Mouse (Mus musculus): ENCODE data around the gene Ccdc153. TPM values are rescaled to one million over a fixed set of nuclear protein-coding genes. Genes with fewer than 3 reads are reported as not detected.

The Ccdc153 gene
- polyA plus RNA-seq, 1 experiment from 2014 or later, result 2.8 TPM

GRCm38 (mm10) chr9:44266478-44267226 is 26.2 kb downstream of the Ccdc153 start:
- peak overlapping the region; percentile 51; the same call in 1 of the 2 replicates for H3K4me3 ChIP-seq

GRCm38 (mm10) chr9:44267319-44268026 is 27.0 kb downstream of the Ccdc153 start:
- Histone ChIP-seq H3K9me3 (no peaks in the 10 kb centered on the region), H3K27me3 (no peaks in the 10 kb centered on the region), H3K4me3 (peak overlapping the region; percentile 51), H3K9ac (peak overlapping the region; percentile 90), H3K4me2 (peak overlapping the region; percentile 82), H3K36me3 (no peaks in the 10 kb centered on the region), H3K4me1 (peaks cover 14% of the 10 kb centered on the region), H3K27ac (peak overlapping the region; percentile 76)
- 8% methylated on average over 23 of the region's 23 CpGs for WGBS
- peak; percentile 47 for ATAC-seq (ENCODE audit: borderline replicate concordance, extremely low read depth, low FRiP score, low TSS enrichment)

More at GRCm38 (mm10) chr9:44266478-44267226, 26.2 kb downstream of the Ccdc153 start:
- H3K4me2 ChIP-seq, result peak overlapping the region; percentile 82
- no peaks in the 10 kb centered on the region for H3K27me3 ChIP-seq
- no peak for ATAC-seq (ENCODE audit: borderline replicate concordance, extremely low read depth, low FRiP score, low TSS enrichment)
- peak overlapping the region; percentile 76; the same call in 1 of the 2 replicates for H3K27ac ChIP-seq
- H3K36me3 ChIP-seq, result no peaks in the 10 kb centered on the region
- 49% methylated on average over 8 of the region's 8 CpGs for WGBS
- 0 out of 2 replicates have a peak overlapping the region, but pooled peaks have one; percentile 90 for H3K9ac ChIP-seq
- H3K4me1 ChIP-seq, result peaks cover 14% of the 10 kb centered on the region
- no peaks in the 10 kb centered on the region for H3K9me3 ChIP-seq

- H3K9me3 ChIP-seq, result no peaks in the 10 kb centered on the region
- no peaks in the 10 kb centered on the region for H3K27me3 ChIP-seq
- H3K4me3 ChIP-seq, result peak overlapping the region; percentile 51
- peak overlapping the region; percentile 76 for H3K27ac ChIP-seq
- 4% methylated on average over 28 of the region's 28 CpGs for WGBS
- H3K36me3 ChIP-seq, result no peaks in the 10 kb centered on the region
- peak; percentile 93 for ATAC-seq (ENCODE audit: borderline replicate concordance, extremely low read depth, low FRiP score, low TSS enrichment)
- H3K9ac ChIP-seq, result peak overlapping the region; percentile 90
- H3K4me2 ChIP-seq, result peak overlapping the region; percentile 82
- peaks cover 14% of the 10 kb centered on the region for H3K4me1 ChIP-seq
These were observed 27.5 kb downstream of the Ccdc153 start for GRCm38 (mm10) chr9:44268027-44268360.

GRCm38 (mm10) chr9:44268432-44268831 is 28.0 kb downstream of the Ccdc153 start, which contains the start of gene Nlrx1:
Gene Nlrx1 (minus strand): TSS chr9:44268599.
- H3K27ac ChIP-seq, result peak within 1 kb of the TSS; percentile 76
- peak within 1 kb of the TSS; percentile 90 for H3K9ac ChIP-seq
- 56% methylated on average over 6 of the region's 6 CpGs for WGBS
- peak within 1 kb of the TSS; percentile 82 for H3K4me2 ChIP-seq
- no peaks in the 10 kb centered on the region for H3K36me3 ChIP-seq
- H3K4me3 ChIP-seq, result peak within 1 kb of the TSS; percentile 51
- no peak; the same call in 1 of the 2 replicates for ATAC-seq (ENCODE audit: borderline replicate concordance, extremely low read depth, low FRiP score, low TSS enrichment)
- no peaks in the 10 kb centered on the region for H3K9me3 ChIP-seq
- H3K4me1 ChIP-seq, result peaks cover 14% of the 10 kb centered on the region
- no peaks in the 10 kb centered on the region for H3K27me3 ChIP-seq

DNA sequence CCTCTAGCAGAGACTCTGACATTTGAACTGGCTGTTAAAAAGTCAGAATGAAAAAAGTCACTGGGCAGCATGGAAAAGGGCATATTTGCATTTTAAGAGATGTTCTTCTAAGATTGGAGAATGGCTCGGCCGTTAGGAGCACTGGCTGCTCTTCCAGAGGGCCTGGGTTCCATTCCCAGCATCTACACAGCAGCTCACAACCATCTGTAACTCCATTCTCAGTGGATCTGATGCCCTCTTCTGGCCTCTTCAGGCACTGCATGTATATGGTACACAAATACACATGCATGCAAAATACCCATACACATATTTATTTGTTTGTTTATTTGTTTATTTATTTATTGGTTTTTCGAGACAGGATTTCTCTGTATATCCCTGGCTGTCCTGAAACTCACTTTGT is 28.6 kb downstream of the Ccdc153 start:
- H3K27ac ChIP-seq, result no peak overlapping the region
- H3K4me3 ChIP-seq, result no peak overlapping the region
- 73% methylated on average over 3 of the region's 3 CpGs for WGBS
- H3K36me3 ChIP-seq, result no peaks in the 10 kb centered on the region
- H3K4me2 ChIP-seq, result no peak overlapping the region
- no peaks in the 10 kb centered on the region for H3K9me3 ChIP-seq
- peaks cover 14% of the 10 kb centered on the region for H3K4me1 ChIP-seq
- ATAC-seq (ENCODE audit: borderline replicate concordance, extremely low read depth, low FRiP score, low TSS enrichment), result no peak
- no peak overlapping the region for H3K9ac ChIP-seq
- no peaks in the 10 kb centered on the region for H3K27me3 ChIP-seq

- no peak overlapping the region for H3K4me2 ChIP-seq
- H3K4me3 ChIP-seq, result no peak overlapping the region
- no peak for ATAC-seq (ENCODE audit: borderline replicate concordance, extremely low read depth, low FRiP score, low TSS enrichment)
- H3K27ac ChIP-seq, result no peak overlapping the region
- H3K4me1 ChIP-seq, result peaks cover 14% of the 10 kb centered on the region
- no peaks in the 10 kb centered on the region for H3K27me3 ChIP-seq
- WGBS, result 81% methylated on average over 4 of the region's 4 CpGs
- no peak overlapping the region for H3K9ac ChIP-seq
- H3K36me3 ChIP-seq, result no peaks in the 10 kb centered on the region
- H3K9me3 ChIP-seq, result no peaks in the 10 kb centered on the region
These were observed 29.5 kb downstream of the Ccdc153 start for GRCm38 (mm10) chr9:44269973-44270372.

GRCm38 (mm10) chr9:44283183-44283582 is 42.7 kb downstream of the Ccdc153 start:
- no peak overlapping the region for H3K4me3 ChIP-seq
- peaks cover 17% of the 10 kb centered on the region for H3K4me1 ChIP-seq
- WGBS, result 42% methylated on average over 5 of the region's 5 CpGs
- H3K36me3 ChIP-seq, result no peaks in the 10 kb centered on the region
- H3K4me2 ChIP-seq, result no peak overlapping the region
- no peaks in the 10 kb centered on the region for H3K9me3 ChIP-seq
- H3K27ac ChIP-seq, result no peak overlapping the region
- peaks cover 19% of the 10 kb centered on the region for H3K27me3 ChIP-seq
- no peak for ATAC-seq (ENCODE audit: borderline replicate concordance, extremely low read depth, low FRiP score, low TSS enrichment)
- no peak overlapping the region for H3K9ac ChIP-seq

DNA sequence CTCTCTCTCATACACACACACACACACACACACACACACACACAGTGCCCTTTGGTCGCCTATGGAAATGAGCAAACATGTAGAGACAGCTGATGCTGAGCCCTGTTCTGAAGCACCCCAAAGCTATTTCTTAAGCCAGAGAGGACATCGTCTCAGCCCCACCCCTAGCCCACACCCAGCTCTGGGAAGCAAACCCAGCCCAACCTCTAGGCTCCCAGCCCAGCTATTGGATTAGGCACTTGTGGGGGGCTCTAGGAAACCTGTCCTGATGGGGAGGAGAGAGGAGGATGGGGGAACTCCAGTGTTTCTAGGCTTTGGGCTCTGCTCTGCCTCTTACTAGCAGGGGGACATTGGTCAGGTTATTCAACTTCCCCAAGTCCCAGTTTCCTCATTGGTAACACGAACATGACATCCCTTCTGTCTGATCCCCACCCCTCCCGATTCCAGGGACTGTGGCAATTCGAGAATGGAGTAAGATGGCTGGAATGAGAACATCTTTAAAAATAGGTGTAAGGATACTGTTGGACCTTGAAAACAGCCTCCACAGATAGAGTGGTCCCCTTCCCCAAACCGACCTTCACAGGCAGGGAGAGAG is 45.9 kb downstream of the Ccdc153 start:
- WGBS, result 17% methylated on average over 6 of the region's 6 CpGs
- H3K9ac ChIP-seq, result no peak overlapping the region
- H3K4me3 ChIP-seq, result no peak overlapping the region

DNA sequence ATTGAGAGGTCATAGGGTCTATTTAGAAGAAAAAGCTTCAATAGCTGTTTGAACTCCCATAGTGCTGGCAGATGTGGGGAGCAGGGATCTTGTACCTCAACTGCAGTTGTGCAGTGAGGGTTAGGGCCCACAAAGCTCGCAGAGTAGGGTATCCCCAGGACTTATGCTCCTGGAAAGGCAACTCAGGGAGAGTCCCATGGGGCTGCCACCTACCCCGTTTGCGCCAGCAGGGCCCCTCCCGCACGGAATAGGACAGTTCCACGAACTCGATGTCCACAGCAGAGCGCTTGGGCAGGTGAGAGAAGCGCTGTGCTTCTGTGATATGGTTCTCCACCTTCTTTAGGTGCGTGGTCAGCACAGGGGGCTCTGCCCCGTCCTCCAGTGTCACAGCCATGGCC is 46.5 kb downstream of the Ccdc153 start:
- H3K9ac ChIP-seq, result peak overlapping the region; percentile 47
- no peaks in the 10 kb centered on the region for H3K9me3 ChIP-seq
- peaks cover 15% of the 10 kb centered on the region; the same call in 1 of the 2 replicates for H3K36me3 ChIP-seq
- peak; percentile 9; the same call in 1 of the 2 replicates for ATAC-seq (ENCODE audit: borderline replicate concordance, extremely low read depth, low FRiP score, low TSS enrichment)
- peak overlapping the region; percentile 97 for H3K4me2 ChIP-seq
- peaks cover 24% of the 10 kb centered on the region for H3K4me1 ChIP-seq
- peaks cover 32% of the 10 kb centered on the region for H3K27me3 ChIP-seq
- H3K27ac ChIP-seq, result no peak overlapping the region
- H3K4me3 ChIP-seq, result peak overlapping the region; percentile 59
- whole genome bisulfite sequencing, result 11% methylated on average over 11 of the region's 11 CpGs

More for the DNA sequence above, 45.9 kb downstream of the Ccdc153 start:
- no peak for ATAC-seq (ENCODE audit: borderline replicate concordance, extremely low read depth, low FRiP score, low TSS enrichment)
- H3K27ac ChIP-seq, result no peak overlapping the region
- no peaks in the 10 kb centered on the region for H3K9me3 ChIP-seq
- peaks cover 32% of the 10 kb centered on the region for H3K27me3 ChIP-seq
- peaks cover 24% of the 10 kb centered on the region for H3K4me1 ChIP-seq
- H3K4me2 ChIP-seq, result no peak overlapping the region
- peaks cover 9% of the 10 kb centered on the region; the same call in 1 of the 2 replicates for H3K36me3 ChIP-seq

DNA sequence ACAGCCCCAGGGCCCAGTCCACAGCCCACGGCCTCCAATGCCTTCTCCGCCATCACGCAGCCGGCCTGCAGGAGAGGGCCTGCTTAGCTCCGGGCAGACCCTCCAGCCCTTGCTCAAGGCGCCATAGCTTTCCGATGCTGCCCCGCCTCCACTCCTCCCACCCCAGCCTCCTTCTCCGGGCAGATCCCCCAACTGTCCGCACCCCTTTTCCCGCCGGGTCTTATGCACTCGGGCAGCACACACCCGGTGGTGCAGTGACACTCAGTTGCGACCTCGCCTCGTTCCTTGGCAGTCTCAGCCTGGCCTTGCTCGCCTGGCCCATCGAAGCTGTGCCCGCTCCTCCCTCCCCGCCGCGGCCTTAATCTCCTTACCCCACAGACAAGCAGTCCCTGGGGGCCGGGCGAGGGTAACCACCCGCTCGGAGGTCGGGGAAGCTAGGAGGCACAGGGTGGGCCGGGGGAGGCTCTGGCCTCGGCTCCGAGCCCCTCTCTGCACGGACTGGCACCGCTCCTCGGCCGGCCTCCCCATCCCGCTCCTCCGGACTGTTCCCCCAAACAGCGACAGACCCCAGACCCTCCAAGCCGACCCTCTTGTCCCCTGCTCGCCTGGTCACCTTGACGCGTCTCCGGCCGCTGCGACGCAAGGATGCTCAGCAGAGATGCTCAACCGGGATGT is 47.1 kb downstream of the Ccdc153 start:
- Histone ChIP-seq H3K36me3 (peaks cover 21% of the 10 kb centered on the region), H3K4me2 (peak overlapping the region; percentile 97), H3K4me3 (peak overlapping the region; percentile 59), H3K27me3 (peaks cover 32% of the 10 kb centered on the region), H3K4me1 (peaks cover 24% of the 10 kb centered on the region), H3K9ac (peak overlapping the region; percentile 47), H3K9me3 (no peaks in the 10 kb centered on the region), H3K27ac (no peak overlapping the region)
- WGBS, result under 1% methylated on average over 47 of the region's 47 CpGs
- peak; percentile 55; the same call in 1 of the 2 replicates for ATAC-seq (ENCODE audit: borderline replicate concordance, extremely low read depth, low FRiP score, low TSS enrichment)
